Mouse (Mus musculus): ENCODE measurements at regions not wholly inside any gene's neighbourhood (a gene's known extent, or its start where the extent isn't known, plus 50 kb on each side); places are given as distances from the start of the nearest gene placed in this dataset.

DNA sequence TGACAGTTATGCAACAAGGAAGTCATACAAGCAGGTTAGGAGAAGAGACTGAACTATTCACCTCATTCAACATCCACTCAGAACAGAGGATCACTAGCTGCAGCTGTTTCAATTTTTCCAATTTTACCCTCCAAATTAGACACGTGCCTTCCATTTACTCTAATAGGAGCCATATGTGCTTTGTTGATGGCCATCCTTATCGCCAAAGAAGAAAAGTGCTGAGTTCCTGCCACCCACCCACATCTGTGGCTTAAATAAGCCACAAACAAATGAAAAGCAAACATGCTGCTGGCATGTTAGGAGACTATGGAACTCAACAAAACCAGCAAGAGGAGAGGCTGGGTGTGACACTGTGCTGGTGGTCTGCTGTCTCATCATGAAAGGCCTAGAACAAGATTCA is 1786.1 kb downstream of the 9330182O14Rik start:
- Histone ChIP-seq H3K4me1 (ENCODE audit: control insufficient read depth, insufficient read depth, low read length) (no peaks in the 10 kb centered on the region), H3K4me3 (ENCODE audit: control insufficient read depth, low read depth, low read length) (no peak overlapping the region), H3K27ac (ENCODE audit: control insufficient read depth, insufficient read depth, low read depth, low read length) (no peak overlapping the region), H3K27me3 (ENCODE audit: control insufficient read depth, insufficient read depth, low read length) (no peaks in the 10 kb centered on the region), H3K36me3 (ENCODE audit: control insufficient read depth, insufficient read depth, low read length) (no peaks in the 10 kb centered on the region)
- TF ChIP-seq POLR2A (IDR thresholded peaks at IDR 0.05; ENCODE audit: control insufficient read depth, low read depth, low read length): no peak
- no peak for TF ChIP-seq CTCF (IDR thresholded peaks at IDR 0.05; ENCODE audit: control insufficient read depth, insufficient read depth, insufficient replicate concordance, low read depth, low read length)

DNA sequence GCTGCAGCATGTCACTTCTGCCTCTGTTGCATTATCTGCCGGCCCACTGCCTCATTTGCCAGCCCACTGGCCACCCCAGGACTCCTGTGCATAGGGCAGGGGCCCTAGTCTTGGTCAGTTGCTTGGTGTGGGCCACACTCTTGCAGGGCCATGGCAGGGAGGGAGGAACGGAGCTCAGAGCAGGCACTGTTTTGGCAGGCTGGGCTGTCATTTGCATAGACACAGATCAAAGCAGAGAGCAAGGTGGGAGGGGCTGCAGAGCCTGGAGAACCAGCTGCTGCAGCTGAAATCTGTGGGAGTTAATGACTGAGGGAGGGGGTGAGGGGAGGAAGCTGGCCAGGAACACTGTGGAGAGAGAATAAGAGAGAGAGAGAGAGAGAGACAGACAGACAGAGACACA is 1802.5 kb downstream of the 9330182O14Rik start:
- H3K27me3 ChIP-seq (ENCODE audit: control insufficient read depth, insufficient read depth, low read length): no peaks in the 10 kb centered on the region
- no peak overlapping the region for H3K27ac ChIP-seq (ENCODE audit: control insufficient read depth, insufficient read depth, low read depth, low read length)
- H3K36me3 ChIP-seq (ENCODE audit: control insufficient read depth, insufficient read depth, low read length): no peaks in the 10 kb centered on the region
- no peaks in the 10 kb centered on the region for H3K4me1 ChIP-seq (ENCODE audit: control insufficient read depth, insufficient read depth, low read length)
- TF ChIP-seq CTCF (IDR thresholded peaks at IDR 0.05; ENCODE audit: control insufficient read depth, insufficient read depth, insufficient replicate concordance, low read depth, low read length): no peak
- TF ChIP-seq POLR2A (IDR thresholded peaks at IDR 0.05; ENCODE audit: control insufficient read depth, low read depth, low read length): no peak
- H3K4me3 ChIP-seq (ENCODE audit: control insufficient read depth, low read depth, low read length): no peak overlapping the region

DNA sequence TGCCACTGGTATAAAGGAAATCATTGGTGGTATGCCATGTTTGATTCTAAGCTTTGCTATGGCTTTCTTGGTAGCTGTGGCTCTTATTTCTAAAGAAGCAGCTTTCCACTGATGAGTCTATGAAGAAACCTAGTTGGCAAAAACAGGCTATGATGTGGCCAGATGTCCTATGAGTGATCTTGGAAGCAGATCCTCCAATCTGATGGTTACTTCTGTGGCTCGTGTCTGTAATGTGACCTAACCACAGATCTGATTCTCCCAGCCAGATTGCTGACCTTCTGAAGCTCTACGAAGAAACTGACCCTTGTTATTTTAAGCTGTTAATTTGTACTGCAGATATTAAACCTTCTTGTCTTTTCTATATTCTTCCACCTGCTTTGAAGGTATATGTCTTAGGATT is 1811.1 kb downstream of the 9330182O14Rik start:
- TF ChIP-seq POLR2A (IDR thresholded peaks at IDR 0.05; ENCODE audit: control insufficient read depth, low read depth, low read length) (no peak), CTCF (IDR thresholded peaks at IDR 0.05; ENCODE audit: control insufficient read depth, insufficient read depth, insufficient replicate concordance, low read depth, low read length) (no peak)
- Histone ChIP-seq H3K4me1 (ENCODE audit: control insufficient read depth, insufficient read depth, low read length) (no peaks in the 10 kb centered on the region), H3K27ac (ENCODE audit: control insufficient read depth, insufficient read depth, low read depth, low read length) (no peak overlapping the region), H3K36me3 (ENCODE audit: control insufficient read depth, insufficient read depth, low read length) (no peaks in the 10 kb centered on the region), H3K4me3 (ENCODE audit: control insufficient read depth, low read depth, low read length) (no peak overlapping the region), H3K27me3 (ENCODE audit: control insufficient read depth, insufficient read depth, low read length) (no peaks in the 10 kb centered on the region)

DNA sequence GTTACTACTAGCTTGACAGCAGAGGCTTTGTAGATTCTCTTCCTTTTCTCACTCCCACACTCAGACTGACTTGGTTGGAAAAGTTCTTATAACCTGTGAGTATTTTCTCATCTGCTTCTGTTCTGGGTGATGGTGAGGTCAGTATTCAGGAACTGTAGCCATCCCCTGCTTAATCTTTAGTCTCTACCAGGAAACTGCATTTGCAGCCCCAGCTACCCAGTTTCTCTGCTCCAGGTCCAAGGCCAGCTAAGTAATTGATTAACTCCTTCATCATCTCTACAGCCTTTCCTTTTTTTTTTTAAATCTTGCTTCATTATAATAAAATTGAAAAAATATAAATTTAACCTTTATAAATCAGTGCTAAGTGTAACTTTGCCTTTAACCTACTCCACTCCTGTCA is 1813.7 kb downstream of the 9330182O14Rik start:
- Histone ChIP-seq H3K27ac (ENCODE audit: control insufficient read depth, insufficient read depth, low read depth, low read length) (no peak overlapping the region), H3K27me3 (ENCODE audit: control insufficient read depth, insufficient read depth, low read length) (no peaks in the 10 kb centered on the region), H3K4me3 (ENCODE audit: control insufficient read depth, low read depth, low read length) (no peak overlapping the region), H3K36me3 (ENCODE audit: control insufficient read depth, insufficient read depth, low read length) (no peaks in the 10 kb centered on the region), H3K4me1 (ENCODE audit: control insufficient read depth, insufficient read depth, low read length) (no peaks in the 10 kb centered on the region)
- TF ChIP-seq POLR2A (IDR thresholded peaks at IDR 0.05; ENCODE audit: control insufficient read depth, low read depth, low read length) (no peak), CTCF (IDR thresholded peaks at IDR 0.05; ENCODE audit: control insufficient read depth, insufficient read depth, insufficient replicate concordance, low read depth, low read length) (no peak)

DNA sequence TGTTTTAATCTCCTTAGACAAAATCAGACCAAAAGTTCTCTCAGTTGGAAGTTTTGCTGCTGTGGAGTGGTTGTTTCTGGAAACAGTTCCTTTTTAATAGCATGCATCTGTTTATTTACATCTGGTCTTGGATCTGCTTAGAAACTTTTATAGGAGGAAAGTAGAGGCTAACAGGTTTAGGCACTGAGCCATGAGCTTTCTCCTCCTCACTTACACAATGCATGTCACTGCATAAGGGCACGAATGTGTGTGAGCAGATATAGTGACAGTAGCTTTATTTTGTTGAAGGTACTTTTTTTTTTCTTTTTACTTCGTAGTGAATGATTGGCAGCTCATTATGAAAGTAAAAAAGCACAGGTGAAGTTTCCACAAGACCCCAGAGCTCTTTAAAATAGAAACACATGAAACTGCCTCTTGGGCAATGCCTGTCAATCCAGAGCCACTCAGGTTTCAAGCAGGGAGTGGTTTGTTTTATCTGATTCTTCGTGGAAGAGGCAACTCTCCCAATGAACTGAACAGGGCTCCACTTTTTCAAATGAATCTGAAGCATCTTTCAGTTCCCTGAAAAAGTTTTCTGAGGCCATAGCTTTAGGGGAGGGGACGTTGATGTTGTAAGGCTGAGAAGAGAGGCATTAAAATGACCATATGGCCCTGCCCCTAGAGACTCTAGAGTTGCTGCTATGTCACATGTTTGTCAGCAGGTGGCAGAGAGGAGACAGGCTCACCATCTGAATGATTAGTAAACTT is 1814.4 kb downstream of the 9330182O14Rik start:
- H3K27me3 ChIP-seq (ENCODE audit: control insufficient read depth, insufficient read depth, low read length): no peaks in the 10 kb centered on the region
- no peaks in the 10 kb centered on the region for H3K4me1 ChIP-seq (ENCODE audit: control insufficient read depth, insufficient read depth, low read length)
- no peaks in the 10 kb centered on the region for H3K36me3 ChIP-seq (ENCODE audit: control insufficient read depth, insufficient read depth, low read length)
- H3K4me3 ChIP-seq (ENCODE audit: control insufficient read depth, low read depth, low read length): no peak overlapping the region
- no peak for TF ChIP-seq CTCF (IDR thresholded peaks at IDR 0.05; ENCODE audit: control insufficient read depth, insufficient read depth, insufficient replicate concordance, low read depth, low read length)
- H3K27ac ChIP-seq (ENCODE audit: control insufficient read depth, insufficient read depth, low read depth, low read length): no peak overlapping the region

DNA sequence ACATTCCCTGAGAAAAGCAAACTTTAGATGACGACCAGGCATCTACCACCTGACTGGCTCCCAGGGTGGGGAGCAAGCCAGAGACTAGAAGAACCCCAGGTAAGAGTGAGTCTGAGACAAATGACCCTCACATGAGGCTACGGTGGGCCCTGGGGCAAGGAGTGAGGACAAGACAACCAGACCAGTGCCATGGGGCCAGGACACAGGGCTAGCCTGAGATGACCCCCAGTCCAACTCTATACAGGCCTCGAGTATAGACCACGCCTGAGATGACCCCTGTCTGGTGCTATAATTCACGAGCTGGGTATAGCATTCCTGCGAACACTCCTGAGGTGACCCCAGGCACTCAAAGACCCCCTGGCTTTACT is 1814.9 kb downstream of the 9330182O14Rik start:
- TF ChIP-seq POLR2A (IDR thresholded peaks at IDR 0.05; ENCODE audit: control insufficient read depth, low read depth, low read length) (no peak), CTCF (IDR thresholded peaks at IDR 0.05; ENCODE audit: control insufficient read depth, insufficient read depth, insufficient replicate concordance, low read depth, low read length) (no peak)
- Histone ChIP-seq H3K4me1 (ENCODE audit: control insufficient read depth, insufficient read depth, low read length) (no peaks in the 10 kb centered on the region), H3K27me3 (ENCODE audit: control insufficient read depth, insufficient read depth, low read length) (no peaks in the 10 kb centered on the region), H3K4me3 (ENCODE audit: control insufficient read depth, low read depth, low read length) (no peak overlapping the region), H3K36me3 (ENCODE audit: control insufficient read depth, insufficient read depth, low read length) (no peaks in the 10 kb centered on the region), H3K27ac (ENCODE audit: control insufficient read depth, insufficient read depth, low read depth, low read length) (no peak overlapping the region)

DNA sequence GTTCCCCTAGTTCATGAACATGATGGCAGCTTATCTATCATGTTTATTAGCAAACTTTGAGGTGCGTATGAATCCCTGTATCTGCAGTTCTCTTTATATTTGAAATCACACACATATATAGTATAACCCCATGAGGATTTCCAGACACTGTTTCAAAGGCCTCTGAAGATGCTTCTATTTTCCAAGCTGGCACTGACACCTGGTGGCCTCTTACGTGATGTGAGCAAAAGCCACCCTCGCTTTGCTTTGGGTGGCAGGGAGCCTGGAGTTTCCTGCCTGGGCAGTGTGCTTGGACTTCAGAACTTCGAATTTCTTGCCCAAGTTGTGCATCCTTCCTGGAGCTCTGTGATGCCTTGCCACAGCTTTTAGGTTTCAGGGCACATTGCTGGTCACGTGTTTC is 1817.1 kb downstream of the 9330182O14Rik start:
- no peaks in the 10 kb centered on the region for H3K36me3 ChIP-seq (ENCODE audit: control insufficient read depth, insufficient read depth, low read length)
- H3K27me3 ChIP-seq (ENCODE audit: control insufficient read depth, insufficient read depth, low read length): no peaks in the 10 kb centered on the region
- TF ChIP-seq POLR2A (IDR thresholded peaks at IDR 0.05; ENCODE audit: control insufficient read depth, low read depth, low read length) (no peak), CTCF (IDR thresholded peaks at IDR 0.05; ENCODE audit: control insufficient read depth, insufficient read depth, insufficient replicate concordance, low read depth, low read length) (no peak)
- no peaks in the 10 kb centered on the region for H3K4me1 ChIP-seq (ENCODE audit: control insufficient read depth, insufficient read depth, low read length)
- no peak overlapping the region for H3K27ac ChIP-seq (ENCODE audit: control insufficient read depth, insufficient read depth, low read depth, low read length)
- no peak overlapping the region for H3K4me3 ChIP-seq (ENCODE audit: control insufficient read depth, low read depth, low read length)

DNA sequence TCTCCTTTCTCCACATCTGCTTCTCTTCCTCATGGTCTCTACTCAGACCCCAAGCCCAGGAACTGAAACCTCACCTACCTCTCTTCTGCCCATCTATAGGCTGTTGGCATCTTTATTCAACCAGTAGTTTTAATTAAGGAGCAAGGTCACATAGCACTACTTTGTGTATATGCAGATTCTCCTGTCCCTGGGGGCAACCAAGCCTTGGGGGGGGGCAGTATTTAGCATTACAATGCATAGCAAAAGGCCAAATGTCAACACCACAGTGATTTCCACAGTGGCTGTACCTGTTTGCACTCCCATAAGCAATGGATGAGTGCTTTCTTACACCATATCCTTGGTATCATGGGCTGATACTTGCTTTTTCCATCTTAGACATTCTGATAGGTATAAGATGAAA is 1826.4 kb downstream of the 9330182O14Rik start:
- H3K4me1 ChIP-seq (ENCODE audit: control insufficient read depth, insufficient read depth, low read length): no peaks in the 10 kb centered on the region
- no peak overlapping the region for H3K4me3 ChIP-seq (ENCODE audit: control insufficient read depth, low read depth, low read length)
- no peak overlapping the region for H3K27ac ChIP-seq (ENCODE audit: control insufficient read depth, insufficient read depth, low read depth, low read length)
- H3K27me3 ChIP-seq (ENCODE audit: control insufficient read depth, insufficient read depth, low read length): no peaks in the 10 kb centered on the region
- TF ChIP-seq CTCF (IDR thresholded peaks at IDR 0.05; ENCODE audit: control insufficient read depth, insufficient read depth, insufficient replicate concordance, low read depth, low read length) (no peak), POLR2A (IDR thresholded peaks at IDR 0.05; ENCODE audit: control insufficient read depth, low read depth, low read length) (no peak)
- H3K36me3 ChIP-seq (ENCODE audit: control insufficient read depth, insufficient read depth, low read length): no peaks in the 10 kb centered on the region
